Mouse (Mus musculus) c-Kit-positive CD71-positive TER-119-positive erythroid progenitor cells, embryonic 14.5 days (primary cell): Measurements from ENCODE around the gene Gjb5.
A peak's percentile ranks its signal among the peaks of the same experiment; 100 is the strongest.

Experiments used
- DNase-seq: peaks from one replicate; pipeline ENCODE4 v3.0.0-alpha.2; 2013; ENCODE audit warnings: low spot score

Gjb5 gene

DNA sequence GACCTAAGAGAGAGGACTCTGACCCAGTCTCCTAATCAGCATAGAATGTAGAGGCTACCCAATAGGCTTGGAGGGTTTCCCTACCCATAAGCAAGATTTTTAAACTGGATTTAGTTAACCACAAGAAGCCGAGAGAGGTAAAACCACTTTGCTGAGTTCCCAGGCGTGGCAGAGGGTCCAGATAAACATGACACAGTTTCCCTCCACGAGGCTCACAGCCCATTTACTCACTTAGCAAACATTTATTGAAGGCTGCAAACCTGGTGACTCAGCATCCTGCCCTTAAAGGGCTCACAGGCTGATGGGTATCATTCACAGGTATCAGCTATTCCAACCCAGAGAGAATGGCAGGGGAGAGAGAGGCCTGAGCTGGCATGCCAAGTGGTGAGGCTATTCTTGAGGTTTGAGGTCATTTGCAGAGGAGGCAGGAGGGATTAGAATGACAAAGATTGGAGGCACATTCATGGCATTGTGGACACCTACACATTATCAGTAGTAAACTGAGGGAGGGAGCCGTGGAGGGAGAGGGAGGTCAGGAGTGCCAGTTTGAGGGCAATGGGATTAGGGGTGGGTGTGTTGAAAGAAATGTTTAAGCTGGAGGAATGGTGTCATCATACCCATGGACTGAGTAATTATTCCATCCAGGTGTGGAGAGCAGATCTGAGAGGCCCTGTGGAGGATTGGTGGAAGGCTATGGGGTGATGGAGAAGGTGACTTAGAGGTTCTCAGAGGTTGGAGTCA, 8.3 kb downstream of the Gjb5 start:
- DNase-seq, result no peak

DNA sequence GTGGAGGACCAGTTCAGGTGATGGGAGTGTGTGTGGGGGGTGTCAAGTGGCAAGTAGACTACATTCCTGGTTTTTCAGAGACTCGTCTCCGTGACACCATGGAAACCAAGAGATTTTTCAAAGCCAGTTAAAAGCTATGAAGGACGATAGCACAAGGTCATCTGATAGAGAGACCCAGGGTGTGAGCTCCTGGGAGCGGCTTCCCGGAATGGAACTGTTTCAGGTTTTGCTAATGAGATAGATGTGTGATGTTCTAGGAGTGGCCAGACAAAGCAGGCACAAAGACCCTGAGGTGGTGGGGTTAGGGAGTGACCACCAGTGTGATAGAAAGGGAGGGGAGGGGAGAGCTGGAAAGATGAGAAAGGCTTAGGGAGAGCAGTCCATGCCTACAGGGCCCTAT, 13.0 kb downstream of the Gjb5 start:
- no peak for DNase-seq

DNA sequence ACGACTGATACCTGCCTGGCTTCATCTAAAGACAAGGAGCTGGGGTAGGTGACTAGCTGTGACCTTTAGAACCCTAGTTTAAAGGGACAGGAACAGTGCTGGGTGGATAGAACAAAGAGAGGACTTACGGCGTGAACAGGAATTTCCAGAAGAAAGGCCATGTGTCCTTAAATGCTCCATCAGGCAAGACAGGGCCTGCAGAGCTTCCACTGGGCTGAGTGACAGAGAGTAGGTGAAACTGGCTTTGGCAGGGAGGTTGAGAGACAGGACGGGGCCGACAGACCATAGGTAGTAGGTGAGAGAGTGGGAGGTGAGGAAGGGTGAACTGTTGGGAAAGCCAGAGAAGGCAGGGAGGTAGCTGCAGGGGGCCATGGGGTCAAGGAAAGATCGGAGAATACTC, 16.6 kb downstream of the Gjb5 start:
- no peak for DNase-seq

DNA sequence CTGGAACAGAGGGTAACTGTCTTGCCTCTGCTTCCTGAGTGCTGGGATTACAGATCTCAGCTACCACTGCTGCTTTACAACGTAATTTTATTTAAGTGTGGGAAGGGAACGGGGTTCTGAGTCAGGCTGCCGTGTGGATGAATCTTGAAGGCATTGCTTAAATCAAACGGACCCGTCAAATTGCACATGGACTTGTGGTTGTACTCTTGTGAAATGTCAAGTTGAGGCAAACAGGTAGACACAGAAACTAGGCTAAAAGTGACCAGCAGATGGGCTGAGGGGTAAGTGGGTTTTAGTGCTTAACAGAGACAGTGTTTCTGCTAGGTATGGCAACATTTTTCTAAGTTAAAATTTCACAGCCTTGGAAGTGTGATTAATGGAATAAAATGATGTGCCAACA, 20.3 kb downstream of the Gjb5 start:
- no peak for DNase-seq

DNA sequence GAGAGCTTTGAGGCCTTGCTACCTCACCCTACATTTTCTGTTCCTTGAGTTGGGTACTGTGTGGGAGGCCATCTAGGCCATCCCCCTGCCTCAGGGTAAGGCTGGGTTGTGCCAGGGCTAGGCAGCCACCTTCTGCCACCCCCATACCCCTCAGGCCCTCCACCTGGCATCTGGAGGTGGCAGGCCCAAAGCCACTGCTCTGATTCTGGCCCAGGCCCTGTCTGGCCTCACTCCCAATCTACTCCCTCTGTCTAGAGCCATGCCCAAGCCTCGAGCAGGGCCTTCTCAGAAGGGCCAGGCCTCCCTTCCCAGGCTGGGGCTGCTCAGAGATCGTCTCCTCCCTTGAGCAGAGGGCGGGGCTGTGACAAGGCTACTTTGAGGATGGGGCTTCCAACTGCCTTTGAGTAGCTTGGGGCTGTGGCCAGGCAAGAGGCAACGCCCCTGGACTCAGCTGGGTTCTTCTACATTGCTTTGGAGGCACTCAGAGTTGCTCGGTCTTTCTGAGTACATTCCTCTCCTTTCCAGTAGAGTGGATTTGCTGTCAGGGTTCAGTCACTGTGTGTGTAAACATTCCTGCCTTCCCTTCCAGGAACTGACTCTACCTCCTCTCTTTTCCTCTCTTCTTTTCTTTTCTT, 23.0 kb downstream of the Gjb5 start:
- DNase-seq, result no peak

DNA sequence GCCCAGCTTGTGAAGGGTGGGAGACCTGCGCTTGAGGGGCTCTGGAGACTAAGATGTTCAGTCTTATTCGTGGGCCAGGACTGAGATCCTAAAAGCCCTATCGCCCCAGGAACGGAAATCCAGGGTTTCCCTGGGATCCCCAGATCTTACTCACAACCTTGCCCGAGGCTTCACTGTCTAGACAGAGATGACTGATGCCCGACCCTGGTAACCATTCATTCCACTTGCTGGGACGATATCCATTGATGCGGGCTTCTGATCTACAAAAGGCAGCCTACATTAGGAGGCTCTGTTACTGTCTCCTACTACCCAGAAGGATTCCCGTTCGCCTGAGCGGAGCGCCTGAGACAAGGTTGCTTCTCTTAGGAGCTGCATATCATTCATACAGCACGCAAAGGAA, 26.8 kb downstream of the Gjb5 start:
- DNase-seq, result no peak

DNA sequence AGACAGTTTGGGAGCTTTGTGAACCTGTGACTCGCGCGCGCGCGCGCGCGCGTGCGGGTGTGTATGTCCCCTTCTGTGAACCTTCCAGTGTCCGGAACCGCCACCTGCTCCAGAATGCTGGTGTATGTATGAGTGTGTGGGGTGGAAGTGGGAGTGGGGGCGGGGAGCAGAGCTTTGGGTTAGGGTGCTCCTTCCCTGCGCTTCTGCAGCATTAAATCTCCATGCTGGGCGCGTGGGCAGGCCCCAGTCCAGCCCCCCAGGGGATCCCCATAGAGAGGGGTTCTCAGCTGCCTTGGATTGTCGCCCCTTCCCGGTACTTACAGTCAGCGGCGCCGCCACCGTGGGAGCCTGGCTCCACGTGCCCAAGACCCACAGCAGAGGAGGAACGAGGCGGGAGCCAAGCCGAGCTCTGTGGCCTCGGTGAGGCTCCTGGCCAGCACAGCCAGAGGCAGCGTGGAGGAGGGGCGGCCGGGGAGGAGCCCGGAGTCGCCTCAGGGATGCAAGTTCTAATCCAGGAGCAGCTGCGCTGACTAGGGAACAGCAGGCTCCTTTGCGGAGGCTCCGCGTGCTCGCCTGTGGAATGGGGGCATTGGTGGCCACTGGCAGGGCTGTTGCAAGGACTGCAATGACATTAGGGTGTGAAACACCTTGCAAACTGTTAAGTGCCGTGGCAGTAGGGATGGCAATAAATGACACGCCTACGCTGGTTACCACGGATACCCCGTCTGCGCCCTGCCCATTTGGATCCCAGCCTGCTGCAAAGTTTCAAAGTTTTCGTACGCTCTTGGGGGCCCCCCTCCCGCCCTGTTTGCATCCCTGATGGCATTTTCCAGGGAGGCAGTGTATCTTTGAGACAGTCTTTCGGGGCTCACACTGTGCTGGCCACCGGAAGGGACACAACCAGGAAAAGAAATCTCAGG, 27.5 kb downstream of the Gjb5 start, which contains the start of gene Gjb3:
TSS of gene Gjb3 (minus strand) at position 664 of the 920 bp plus-strand sequence.
- no peak for DNase-seq

DNA sequence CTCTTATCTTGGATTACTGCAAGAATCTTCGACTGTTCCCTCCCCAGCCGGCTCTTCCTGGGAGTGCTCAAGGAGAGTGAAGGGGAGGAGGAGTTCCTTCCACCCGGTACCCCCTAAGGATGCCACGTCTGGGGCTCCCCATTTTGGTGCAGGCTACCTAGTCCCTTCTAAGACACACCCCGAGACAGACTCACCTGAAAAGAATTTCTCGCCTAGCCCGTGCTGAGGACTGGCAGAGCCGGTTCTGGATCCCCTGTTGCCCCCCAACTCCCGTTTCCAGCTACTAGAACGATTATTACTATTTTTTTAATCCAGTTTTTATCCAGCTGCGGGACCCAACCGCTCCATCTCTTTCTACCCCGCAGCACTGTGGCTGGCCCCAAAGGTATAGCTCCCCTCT, 28.2 kb downstream of the Gjb5 start:
- no peak for DNase-seq

DNA sequence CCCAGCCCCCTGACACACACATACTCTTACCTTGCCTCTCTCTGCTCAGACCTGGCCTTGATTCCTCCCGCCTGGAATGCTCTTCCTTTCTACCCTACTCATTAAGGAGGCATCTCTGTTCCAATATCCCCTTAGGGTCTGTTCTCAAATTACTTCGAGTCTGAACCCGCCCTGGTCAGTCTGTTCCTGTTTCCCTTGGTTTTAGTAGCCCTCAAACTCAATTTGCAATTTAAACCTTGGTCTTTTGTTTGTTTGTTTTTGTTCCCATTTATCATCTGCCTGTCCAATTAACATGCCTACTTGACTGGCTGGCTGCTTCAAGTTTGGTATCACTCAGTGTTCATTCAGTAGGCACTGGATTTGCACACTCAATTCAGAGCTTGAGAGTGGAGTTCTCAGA, 28.9 kb downstream of the Gjb5 start:
- no peak for DNase-seq

DNA sequence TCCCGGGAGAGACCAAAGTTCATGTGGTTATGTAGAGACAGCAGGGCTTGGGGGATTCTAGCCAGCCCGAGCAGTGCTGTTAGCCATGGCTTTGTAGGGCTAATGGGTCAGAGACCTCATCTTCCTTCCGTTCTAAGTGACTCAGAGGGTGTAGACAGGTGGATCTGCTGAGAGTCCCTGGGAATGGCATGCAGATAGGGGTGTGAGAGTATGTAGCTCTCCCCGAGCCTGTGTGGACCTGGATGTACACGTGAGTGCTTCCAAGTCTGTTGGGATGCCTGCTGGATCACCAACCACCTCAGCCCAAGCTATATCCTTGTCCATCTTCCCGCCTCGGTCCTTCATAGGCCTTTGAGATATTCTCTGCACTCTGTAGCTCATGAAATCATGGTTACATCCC, 29.6 kb downstream of the Gjb5 start:
- no peak for DNase-seq

DNA sequence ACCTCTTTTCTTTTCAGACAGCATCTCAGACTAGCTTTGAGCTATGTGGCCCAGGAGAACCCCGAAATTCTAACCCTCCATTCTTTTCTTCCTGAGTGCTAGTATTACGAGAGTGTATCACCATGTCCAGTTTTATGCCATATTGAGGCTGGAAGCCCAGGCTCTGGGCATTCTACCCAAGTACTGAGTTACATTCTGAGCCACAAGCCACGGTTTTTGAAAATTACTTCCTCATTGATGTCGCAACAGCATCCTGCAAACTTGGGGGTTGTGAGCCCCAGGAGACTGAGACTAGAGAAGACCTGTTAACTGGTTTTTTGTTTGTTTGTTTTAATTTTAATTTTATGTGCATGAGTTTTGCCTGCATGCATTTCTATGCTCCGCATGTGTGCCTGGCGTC, 30.2 kb downstream of the Gjb5 start:
- DNase-seq, result no peak

DNA sequence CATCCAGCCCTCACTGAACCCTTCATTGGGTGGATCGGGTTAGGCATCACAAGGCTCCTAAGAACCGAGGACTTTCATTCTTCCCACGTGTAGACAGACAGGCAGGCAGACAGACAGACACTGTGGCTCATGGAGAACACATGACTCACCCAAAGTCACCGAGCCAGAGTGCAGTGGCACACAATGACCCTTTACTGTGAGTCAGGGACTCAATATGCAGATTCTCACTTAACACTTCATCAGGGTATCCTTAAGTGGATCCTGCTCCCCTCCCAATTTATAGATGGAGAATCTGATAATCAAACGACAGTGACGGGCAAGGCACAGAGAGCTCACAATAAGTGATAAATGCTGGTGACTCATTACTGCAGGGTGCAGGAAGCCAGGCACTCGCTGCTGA, 30.7 kb downstream of the Gjb5 start:
- DNase-seq, result no peak

DNA sequence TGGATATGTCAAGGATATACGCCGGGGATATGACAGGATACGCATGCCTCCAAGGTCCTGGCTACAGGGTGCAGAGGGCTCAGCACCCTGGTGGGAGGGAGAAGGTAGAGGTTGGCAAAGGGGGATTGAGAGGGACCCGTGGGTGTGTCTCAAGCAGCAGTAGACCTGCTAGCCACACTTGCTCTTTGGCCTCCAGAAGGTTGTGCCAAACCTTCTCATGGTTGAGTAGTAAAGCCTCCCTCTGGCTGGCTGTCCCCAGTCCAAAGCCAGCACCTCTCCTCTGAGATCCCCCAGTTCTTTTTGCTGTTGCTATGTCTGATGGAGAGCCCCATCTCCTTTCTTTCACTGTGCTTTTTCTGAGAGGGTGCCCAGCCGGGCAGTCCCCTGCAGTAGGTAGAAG, 32.7 kb downstream of the Gjb5 start:
- no peak for DNase-seq

DNA sequence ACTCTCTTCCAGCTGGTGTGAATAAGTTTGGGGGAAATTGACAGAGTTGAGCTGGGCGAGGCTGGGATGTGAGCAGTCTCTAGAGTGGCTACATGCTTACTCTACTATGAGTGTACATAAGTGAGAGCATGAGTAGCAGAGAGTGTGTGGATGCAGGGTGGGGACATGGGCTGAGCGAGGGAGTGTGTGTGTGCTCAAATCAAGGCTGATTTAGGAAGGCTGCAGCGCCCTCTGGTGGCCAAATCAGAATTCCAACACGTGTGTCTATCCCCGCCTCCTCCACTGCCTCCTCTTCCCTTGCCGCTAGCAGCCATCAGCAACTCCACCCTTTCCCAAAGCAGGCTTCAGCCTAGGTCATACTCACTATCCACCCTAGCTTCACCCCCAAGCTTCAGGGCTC, 33.2 kb downstream of the Gjb5 start:
- peak; percentile 65 for DNase-seq

DNA sequence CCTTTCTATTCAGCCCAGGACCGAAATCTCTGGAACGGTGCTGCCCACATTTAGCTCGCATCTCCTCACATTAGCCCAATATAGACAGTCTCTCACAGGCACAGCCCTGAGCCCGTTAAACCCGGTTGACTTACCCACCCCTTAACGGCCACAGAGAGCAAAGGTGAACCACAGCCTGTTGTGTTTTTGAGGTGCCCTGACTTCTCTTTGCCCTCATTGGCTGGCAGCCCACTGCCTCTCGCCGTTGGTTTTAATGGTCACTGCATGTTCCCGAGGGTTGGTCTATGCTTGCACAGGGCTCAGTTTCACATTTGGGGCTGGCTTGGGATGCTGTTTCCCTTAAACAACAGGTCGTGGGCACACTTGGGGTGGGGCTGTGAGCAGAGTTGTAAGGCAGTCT, 33.7 kb downstream of the Gjb5 start:
- no peak for DNase-seq

DNA sequence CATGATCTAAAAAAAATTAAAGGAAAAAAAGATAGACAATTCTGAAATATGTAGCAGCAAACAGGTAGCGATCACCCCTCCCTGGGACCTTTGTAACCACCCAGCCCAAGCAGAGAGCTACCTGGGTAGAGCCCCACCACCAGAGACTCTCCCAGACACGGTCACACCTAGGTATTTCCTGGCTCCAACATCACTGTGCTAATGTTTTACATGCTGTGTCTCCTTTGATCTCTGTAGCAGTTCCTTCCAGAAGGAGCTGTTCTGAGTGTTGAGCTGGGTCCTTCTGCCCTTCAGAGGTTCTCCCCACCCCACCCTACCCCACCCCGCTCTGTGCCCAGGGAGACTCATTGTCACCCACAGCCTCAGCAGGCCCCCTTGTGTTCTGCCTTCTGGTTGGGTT, 34.3 kb downstream of the Gjb5 start:
- no peak for DNase-seq

DNA sequence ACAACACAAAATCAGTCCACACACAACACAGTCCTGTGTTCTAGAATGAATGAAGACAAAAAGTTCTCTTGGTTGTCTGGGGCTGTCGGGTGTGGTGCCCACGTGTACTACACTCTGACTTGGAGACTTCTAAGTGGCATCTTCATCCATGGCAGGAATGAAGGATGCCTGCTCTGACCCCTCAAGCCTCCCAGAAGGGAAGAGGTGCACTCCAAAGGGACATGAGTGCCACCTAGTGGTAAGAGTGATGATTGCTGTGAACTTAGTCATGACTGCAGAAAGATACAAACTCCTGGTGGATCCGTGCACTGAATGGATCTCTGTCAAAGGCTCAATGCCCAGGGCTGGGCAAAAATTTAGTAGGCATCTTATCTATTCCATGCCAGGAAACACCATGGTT, 38.4 kb downstream of the Gjb5 start:
- peak; percentile 42 for DNase-seq

DNA sequence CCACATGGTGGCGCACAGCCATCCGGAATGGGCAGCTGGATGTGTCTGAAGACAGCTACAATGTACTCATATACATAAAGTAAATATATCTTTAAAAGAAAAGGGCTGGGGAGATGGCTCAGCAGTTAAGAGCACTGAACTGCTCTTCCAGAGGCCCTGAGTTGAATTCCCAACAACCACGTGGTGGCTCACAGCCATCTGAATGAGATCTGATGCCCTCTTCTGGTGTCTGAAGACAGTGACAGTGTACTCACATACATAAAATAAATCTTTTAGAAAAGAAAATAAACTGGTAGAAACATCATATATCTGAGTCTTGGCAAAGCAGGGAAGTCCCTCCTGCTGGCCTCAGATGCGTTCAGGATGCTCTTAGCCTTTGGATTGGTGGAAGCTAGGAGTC, 40.8 kb downstream of the Gjb5 start:
- DNase-seq, result no peak

DNA sequence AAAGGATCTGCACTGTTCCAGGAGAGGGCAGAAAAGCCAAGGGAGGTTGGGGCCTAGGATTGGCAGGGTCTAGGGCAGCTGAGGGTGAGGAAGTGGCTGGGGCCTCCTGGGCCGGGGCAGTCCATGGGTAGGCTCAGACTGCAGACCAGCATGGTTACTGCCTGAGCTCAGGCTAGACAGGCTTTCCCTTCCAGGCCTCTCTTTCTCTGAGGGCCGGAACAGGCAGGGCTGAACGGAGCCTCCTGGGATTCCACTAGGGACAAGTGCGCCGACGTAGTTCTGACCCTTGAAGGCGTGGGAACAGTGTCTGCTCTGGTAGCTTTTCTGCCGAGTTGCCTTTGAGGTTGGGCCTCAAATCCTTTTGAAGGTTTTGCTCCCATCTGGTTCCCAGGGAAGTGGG, 42.2 kb downstream of the Gjb5 start:
- DNase-seq, result no peak

DNA sequence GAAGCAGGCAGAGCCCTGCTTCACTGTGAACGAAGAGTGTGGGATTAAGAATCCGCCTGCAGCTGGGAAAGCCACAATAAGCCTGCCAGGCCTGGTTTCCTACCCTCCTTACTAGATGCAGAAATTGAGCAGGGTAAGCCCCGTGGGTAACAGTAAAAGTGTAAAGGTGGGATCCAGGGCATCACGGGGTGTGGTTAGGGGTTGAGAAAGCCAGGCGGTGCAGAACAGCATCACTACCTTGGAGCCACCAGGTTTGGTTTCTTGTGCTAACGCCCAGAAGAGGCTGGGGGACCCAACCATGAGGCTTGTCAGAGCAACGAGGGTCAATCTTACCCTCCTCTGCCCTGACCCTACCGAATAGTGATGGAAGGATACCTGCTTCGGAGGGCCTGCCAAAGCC, 43.4 kb downstream of the Gjb5 start:
- no peak for DNase-seq

DNA sequence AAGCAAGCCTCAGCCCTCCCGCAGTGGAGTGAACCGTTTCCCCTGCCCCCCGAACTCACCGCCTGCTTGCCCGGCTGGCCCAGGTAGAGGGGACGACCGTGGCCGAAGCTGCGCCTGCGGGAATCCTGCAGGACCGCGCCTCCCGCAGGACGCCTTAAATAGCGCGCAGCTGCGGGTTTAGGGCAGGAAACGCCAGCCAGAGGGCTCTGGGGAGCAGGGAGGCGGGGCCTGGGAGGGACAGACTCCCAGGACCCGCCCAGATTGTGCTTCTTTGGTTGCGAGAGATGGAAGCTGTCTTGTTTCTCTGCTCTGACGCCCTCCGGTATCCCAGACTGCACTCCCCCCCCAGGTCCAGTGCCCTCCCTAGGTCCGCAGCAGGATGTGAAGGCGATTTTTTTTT, 44.1 kb downstream of the Gjb5 start, which contains the start of gene Gja4:
TSS of gene Gja4 (minus strand) at position 179 of the 400 bp plus-strand sequence.
- DNase-seq, result peak; percentile 10

DNA sequence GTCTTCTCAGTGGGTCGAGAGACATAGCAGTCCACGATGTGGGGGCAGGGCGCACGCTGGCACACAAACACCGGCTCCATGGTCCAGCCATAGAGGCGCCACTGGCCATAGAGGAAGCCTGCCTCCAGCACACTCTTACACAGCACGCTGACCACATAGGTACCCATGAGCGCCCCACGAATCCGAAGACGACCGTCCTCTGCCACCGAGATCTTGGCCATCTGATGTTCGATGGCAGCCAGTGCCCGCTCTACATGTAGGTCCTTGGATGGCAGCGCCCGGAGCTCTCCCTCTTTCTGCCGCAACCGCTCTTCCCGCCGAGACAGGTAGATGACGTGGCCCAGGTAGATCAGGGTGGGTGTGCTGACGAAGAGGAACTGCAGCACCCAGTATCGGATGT, 45.6 kb downstream of the Gjb5 start:
- DNase-seq, result no peak

DNA sequence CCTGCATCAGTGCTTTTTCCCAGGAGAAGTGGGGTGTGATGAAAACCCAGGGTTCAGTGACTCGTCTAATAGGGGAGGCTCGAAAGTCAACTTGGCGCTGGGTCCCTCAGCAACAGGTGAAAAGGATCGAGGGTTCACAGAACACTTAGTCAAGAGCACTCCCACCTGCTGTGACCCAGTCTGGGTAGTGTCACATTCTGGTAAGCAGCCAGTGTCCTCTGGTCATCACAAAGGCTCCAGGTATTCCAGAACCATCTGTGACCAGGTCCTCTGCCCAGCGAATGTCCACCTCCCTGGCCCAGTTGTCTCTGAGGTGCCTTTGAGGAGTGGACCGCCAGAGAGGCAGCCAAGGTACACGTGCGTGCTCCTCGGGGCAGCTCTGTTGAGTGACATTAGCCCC, 46.4 kb downstream of the Gjb5 start:
- no peak for DNase-seq
